Mouse (Mus musculus) heart, postnatal 14 days (tissue): ENCODE results near the gene Phgr1. TPM values are rescaled to one million over a fixed set of nuclear protein-coding genes. Genes with fewer than 3 reads are reported as not detected.
A peak's percentile ranks its signal among the peaks of the same experiment; 100 is the strongest.

Experiments used
- DNase-seq, 2 experiments: peaks; one replicate each; pipeline ENCODE4 v3.0.0; 2021 to 2022
- intact Hi-C: fragments of 180-260 bp; cut with DNase I; formaldehyde crosslinking; loops from one replicate; pipeline ENCODE4 v1.15.1; 2025
- total RNA-seq, 2 experiments: library from RNA; stranded (reverse); gene quantifications; 2 replicates each; pipeline ENCODE4 v1.2.3; 2021

Gene Phgr1
- total RNA-seq, 2 experiments from 2014 or later: not detected

GRCm38 (mm10) chr2:118774536-118774935 lies 2.0 kb downstream of the Phgr1 start:
- intact Hi-C loops: no loop called here
- DNase-seq: no peak

GRCm38 (mm10) chr2:118775396-118775795 lies 2.8 kb downstream of the Phgr1 start:
- intact Hi-C loops: no loop called here
- no peak for DNase-seq

- no peak for DNase-seq
- intact Hi-C loops: no loop called here
Observed at GRCm38 (mm10) chr2:118775846-118776245, 3.3 kb downstream of the Phgr1 start.

GRCm38 (mm10) chr2:118776295-118776694 lies 3.7 kb downstream of the Phgr1 start:
- intact Hi-C loops: no loop called here

GRCm38 (mm10) chr2:118778418-118778817 lies 5.8 kb downstream of the Phgr1 start:
- intact Hi-C loops: loop anchor here (2.0 kb wide), 2 partner anchors 14 to 36 kb away; no protein-coding TSS in a partner anchor
- DNase-seq: no peak

More at GRCm38 (mm10) chr2:118776295-118776694, 3.7 kb downstream of the Phgr1 start:
- DNase-seq: no peak

- no peak for DNase-seq
- intact Hi-C loops: loop anchor here (2.0 kb wide), 2 partner anchors 14 to 36 kb away; no protein-coding TSS in a partner anchor
Observed at GRCm38 (mm10) chr2:118779065-118779464, 6.5 kb downstream of the Phgr1 start.

- DNase-seq: peak; percentile 94 to 96
- intact Hi-C loops: loop anchor here (2.0 kb wide), 2 partner anchors 15 to 37 kb away; no protein-coding TSS in a partner anchor
Observed at GRCm38 (mm10) chr2:118779504-118780480, 7.2 kb downstream of the Phgr1 start, which contains the start of gene Disp2. Gene Disp2 (plus strand): TSS chr2:118779719.

- DNase-seq: no peak
- intact Hi-C loops: no loop called here
Observed at GRCm38 (mm10) chr2:118781115-118781514, 8.5 kb downstream of the Phgr1 start.

GRCm38 (mm10) chr2:118782303-118782702 lies 9.7 kb downstream of the Phgr1 start:
- intact Hi-C loops: no loop called here
- DNase-seq: no peak

GRCm38 (mm10) chr2:118783093-118783492 lies 10.5 kb downstream of the Phgr1 start:
- DNase-seq: no peak
- intact Hi-C loops: no loop called here

- no peak for DNase-seq
- intact Hi-C loops: no loop called here
Observed at GRCm38 (mm10) chr2:118783663-118784062, 11.1 kb downstream of the Phgr1 start.

GRCm38 (mm10) chr2:118786525-118786924 lies 14.0 kb downstream of the Phgr1 start:
- intact Hi-C loops: no loop called here
- no peak for DNase-seq

- intact Hi-C loops: no loop called here
- no peak for DNase-seq
Observed at GRCm38 (mm10) chr2:118789501-118789900, 16.9 kb downstream of the Phgr1 start.

GRCm38 (mm10) chr2:118790221-118790550 lies 17.6 kb downstream of the Phgr1 start:
- DNase-seq: no peak
- intact Hi-C loops: loop anchor here (1.0 kb wide), 1 partner anchor 93 kb away; no protein-coding TSS in a partner anchor

GRCm38 (mm10) chr2:118790551-118791525 lies 18.3 kb downstream of the Phgr1 start:
- peak; percentile 70 to 76 for DNase-seq
- intact Hi-C loops: loop anchor here (1.0 kb wide), 1 partner anchor 92 kb away; no protein-coding TSS in a partner anchor

- intact Hi-C loops: no loop called here
- DNase-seq: no peak
Observed at GRCm38 (mm10) chr2:118791591-118792258, 19.2 kb downstream of the Phgr1 start.

GRCm38 (mm10) chr2:118792259-118792613 lies 19.7 kb downstream of the Phgr1 start:
- no peak for DNase-seq
- intact Hi-C loops: no loop called here

- DNase-seq: no peak
- intact Hi-C loops: no loop called here
Observed at GRCm38 (mm10) chr2:118793636-118794035, 21.1 kb downstream of the Phgr1 start.

GRCm38 (mm10) chr2:118802542-118803118 lies 30.1 kb downstream of the Phgr1 start:
- DNase-seq: no peak
- intact Hi-C loops: no loop called here

- intact Hi-C loops: no loop called here
- no peak for DNase-seq
Observed at GRCm38 (mm10) chr2:118804474-118804873, 31.9 kb downstream of the Phgr1 start.
